Mouse (Mus musculus) midbrain, embryonic 14.5 days (tissue): Measurements from ENCODE around the gene Kirrel3. TPM values are rescaled to one million over a fixed set of nuclear protein-coding genes. Genes with fewer than 3 reads are reported as not detected.
A peak's percentile ranks its signal among the peaks of the same experiment; 100 is the strongest.

Experiments used
- ATAC-seq: fragments of 200-750 bp; cut with Nextera tagmentation; 2 replicates; pipeline ENCODE4 v1.8.0; 2017; ENCODE audit warnings: moderate number of reproducible peaks, moderate library complexity; ENCODE audit not compliant: low FRiP score, low TSS enrichment
- DNase-seq: peaks from one replicate; pipeline ENCODE4 v3.0.0-alpha.2; 2015
- H3K27ac ChIP-seq: fragments of 300-500 bp; sonication (generic); replicated peaks from 2 replicates; pipeline ENCODE4 v1.5.1; 2014; ENCODE audit warnings: mild to moderate bottlenecking, low read depth, low read length, moderate library complexity
- H3K27me3 ChIP-seq: fragments of 300-500 bp; sonication (generic); 2 replicates; pipeline ENCODE4 v1.6.1; 2014; ENCODE audit warnings: low read length, control low read depth, mixed read lengths; ENCODE audit not compliant: control insufficient read depth, insufficient read depth
- H3K36me3 ChIP-seq: fragments of 300-500 bp; sonication (generic); 2 replicates; pipeline ENCODE4 v1.6.1; 2014; ENCODE audit warnings: low read length, control low read depth; ENCODE audit not compliant: control insufficient read depth, insufficient read depth
- H3K4me1 ChIP-seq: fragments of 300-500 bp; sonication (generic); 2 replicates; pipeline ENCODE4 v1.6.1; 2014; ENCODE audit warnings: mild to moderate bottlenecking, antibody characterized with exemption, low read length, control low read depth; ENCODE audit not compliant: control insufficient read depth, insufficient read depth
- H3K4me2 ChIP-seq: fragments of 300-500 bp; sonication (generic); 2 replicates; pipeline ENCODE4 v1.6.1; 2014; ENCODE audit warnings: mild to moderate bottlenecking, low read length, moderate library complexity
- H3K4me3 ChIP-seq: fragments of 300-500 bp; sonication (generic); replicated peaks from 2 replicates; pipeline ENCODE4 v1.5.1; 2014; ENCODE audit warnings: low read depth, low read length
- H3K9ac ChIP-seq: fragments of 300-500 bp; sonication (generic); replicated peaks from 2 replicates; pipeline ENCODE4 v1.6.1; 2014; ENCODE audit warnings: mild to moderate bottlenecking, low read length, moderate library complexity
- H3K9me3 ChIP-seq: fragments of 300-500 bp; sonication (generic); 2 replicates; pipeline ENCODE4 v1.6.1; 2016; ENCODE audit warnings: low read length, control low read depth, mixed read lengths; ENCODE audit not compliant: control insufficient read depth
- WGBS: fragments of 180-500 bp; shearing (Covaris S2); extraction: QIAGEN DNeasy Blood & Tissue Kit; methylation state at CpG from one replicate; pipeline ENCODE4 v1.1.7; 2014; 5-methylcytosine and 5-hydroxymethylcytosine counted together
- polyA plus RNA-seq: library from polyadenylated mRNA; unstranded; fragments of >200 nt; fragmentation: Nextera tagmentation; extraction: Ambion mirVana; gene quantifications from 2 replicates; pipeline ENCODE4 v1.2.1, GENCODE M21; 2014

Kirrel3 gene
- polyA plus RNA-seq, 1 experiment from 2014 or later: 34.2 TPM

DNA sequence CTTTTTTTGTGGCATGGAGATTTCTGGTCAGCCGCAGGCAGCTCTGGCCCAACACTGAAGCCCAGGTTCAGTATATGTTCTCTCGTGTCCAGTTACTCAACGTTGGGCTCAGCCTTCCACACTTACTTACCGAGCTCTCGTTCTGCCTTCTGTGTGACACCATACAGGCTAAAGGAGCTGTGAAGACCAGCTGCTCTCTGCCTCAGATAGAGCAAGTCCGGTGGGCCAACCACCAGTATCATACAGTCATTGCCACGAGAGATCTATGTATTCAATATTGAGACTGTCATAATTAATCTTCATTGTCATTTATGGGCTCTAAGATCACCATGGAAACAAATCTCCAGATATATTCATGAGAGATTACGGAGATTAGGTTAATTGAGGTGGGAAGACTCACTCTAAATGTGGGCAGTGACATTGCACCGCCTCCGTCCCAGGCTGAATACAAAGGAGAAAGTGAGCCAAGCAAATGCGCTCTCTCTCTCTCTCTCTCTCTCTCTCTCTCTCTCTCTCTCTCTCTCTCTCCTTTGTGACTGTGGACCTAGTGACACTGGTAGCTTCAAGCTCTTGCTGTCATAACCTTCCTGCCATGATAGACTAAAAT is 339.8 kb downstream of the Kirrel3 start:
- DNase-seq (peak; percentile 63), ATAC-seq (peak; percentile 40; the same call in 1 of the 2 replicates)
- Histone ChIP-seq H3K36me3 (no peaks in the 10 kb centered on the region), H3K4me2 (no peak overlapping the region), H3K9me3 (no peaks in the 10 kb centered on the region), H3K4me3 (no peak overlapping the region), H3K4me1 (peaks cover 16% of the 10 kb centered on the region), H3K27ac (peak overlapping the region; percentile 52; the same call in 1 of the 2 replicates), H3K9ac (no peak overlapping the region), H3K27me3 (no peaks in the 10 kb centered on the region)
- WGBS: 19% methylated on average over 11 of the region's 11 CpGs

DNA sequence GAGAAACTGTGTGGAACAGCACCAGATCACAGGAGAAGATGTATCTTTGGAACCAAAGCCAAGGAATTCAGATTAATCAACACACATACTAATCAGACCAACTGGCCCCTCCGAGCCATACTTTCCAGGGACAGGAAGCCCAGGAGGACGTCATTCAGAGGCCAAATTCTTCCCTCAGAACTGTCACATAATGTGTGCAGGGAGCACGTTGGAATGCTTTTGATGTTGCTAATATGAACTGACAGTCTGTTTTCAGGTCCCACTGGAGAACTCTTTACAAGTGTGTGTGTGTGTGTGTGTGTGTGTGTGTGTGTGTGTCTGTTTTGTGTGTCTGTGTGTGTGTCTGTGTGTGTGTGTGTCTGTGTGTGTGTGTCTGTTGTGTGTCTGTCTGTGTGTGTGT is 345.0 kb downstream of the Kirrel3 start:
- H3K36me3 ChIP-seq: no peaks in the 10 kb centered on the region
- no peaks in the 10 kb centered on the region for H3K9me3 ChIP-seq
- H3K9ac ChIP-seq: no peak overlapping the region
- no peak overlapping the region for H3K4me3 ChIP-seq
- ATAC-seq (no peak), DNase-seq (no peak)
- 33% methylated on average over 3 of the region's 3 CpGs for WGBS
- H3K27ac ChIP-seq: no peak overlapping the region
- peaks cover 5% of the 10 kb centered on the region for H3K4me1 ChIP-seq
- no peak overlapping the region for H3K4me2 ChIP-seq
- no peaks in the 10 kb centered on the region for H3K27me3 ChIP-seq

DNA sequence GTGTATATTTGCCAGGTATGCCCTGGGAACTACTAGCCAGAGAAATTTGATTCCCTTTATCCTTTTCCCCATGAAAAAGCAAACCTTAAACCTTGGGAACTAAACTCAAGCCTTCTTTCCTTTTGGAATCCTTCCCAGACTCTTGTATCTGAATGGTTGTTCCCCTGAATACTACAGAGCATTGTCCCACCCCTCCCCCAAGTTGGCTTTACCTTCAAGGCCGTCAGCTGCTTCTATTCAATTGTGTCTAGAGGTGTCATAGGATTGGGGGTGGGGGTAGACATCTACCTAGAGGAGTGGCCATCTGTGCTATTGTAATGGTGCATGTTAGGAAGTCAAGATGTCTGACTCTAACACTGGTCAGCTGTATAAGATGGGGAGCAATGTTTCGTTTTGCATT is 351.1 kb downstream of the Kirrel3 start:
- DNase-seq (no peak), ATAC-seq (no peak)
- Histone ChIP-seq H3K9ac (no peak overlapping the region), H3K4me1 (peaks cover 9% of the 10 kb centered on the region; the same call in 1 of the 2 replicates), H3K9me3 (no peaks in the 10 kb centered on the region), H3K4me3 (no peak overlapping the region), H3K4me2 (no peak overlapping the region), H3K27ac (no peak overlapping the region), H3K36me3 (no peaks in the 10 kb centered on the region), H3K27me3 (no peaks in the 10 kb centered on the region)
- WGBS: 73% methylated on average over 2 of the region's 2 CpGs

DNA sequence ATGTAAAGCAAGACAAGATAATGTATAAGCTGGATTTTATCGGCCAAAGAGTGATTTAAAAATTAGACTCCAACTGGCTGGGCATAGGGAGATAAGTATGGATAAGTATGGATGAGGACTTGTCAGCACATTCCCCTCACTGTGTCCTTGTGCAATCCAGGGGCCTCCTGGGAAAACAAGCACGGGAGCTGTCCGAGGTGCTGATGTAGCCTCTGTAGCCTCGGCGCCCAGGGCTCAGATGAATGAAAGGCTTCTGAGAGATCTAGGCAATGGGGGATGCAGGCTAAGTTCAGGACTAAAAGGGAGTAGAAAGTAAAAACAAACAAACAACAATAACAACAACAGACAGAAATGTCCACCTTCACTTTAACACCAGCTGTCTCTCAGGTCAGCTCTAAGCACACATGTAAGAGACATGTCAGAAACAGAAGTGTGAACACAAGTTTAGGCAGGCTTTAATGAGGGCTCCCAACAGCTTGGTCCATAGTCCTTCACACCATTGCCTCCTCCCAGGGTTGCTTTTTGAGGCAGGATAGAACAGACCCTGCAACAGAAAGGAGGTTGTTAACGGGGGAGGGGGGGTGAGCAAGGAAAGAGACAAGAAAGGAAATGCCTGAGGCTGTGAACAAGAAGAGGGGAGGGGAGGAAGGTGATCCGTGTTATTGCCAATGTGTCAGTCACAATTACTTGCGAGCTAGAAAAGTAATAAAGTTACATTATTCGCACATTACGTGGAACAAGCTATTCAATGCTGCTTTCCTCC is 352.2 kb downstream of the Kirrel3 start:
- no peaks in the 10 kb centered on the region for H3K9me3 ChIP-seq
- DNase-seq (peak; percentile 70), ATAC-seq (no peak)
- peaks cover 9% of the 10 kb centered on the region; the same call in 1 of the 2 replicates for H3K4me1 ChIP-seq
- H3K4me3 ChIP-seq: no peak overlapping the region
- no peak overlapping the region for H3K27ac ChIP-seq
- WGBS: 35% methylated on average over 10 of the region's 10 CpGs
- no peak overlapping the region for H3K9ac ChIP-seq
- no peak overlapping the region for H3K4me2 ChIP-seq
- no peaks in the 10 kb centered on the region for H3K36me3 ChIP-seq
- H3K27me3 ChIP-seq: no peaks in the 10 kb centered on the region

DNA sequence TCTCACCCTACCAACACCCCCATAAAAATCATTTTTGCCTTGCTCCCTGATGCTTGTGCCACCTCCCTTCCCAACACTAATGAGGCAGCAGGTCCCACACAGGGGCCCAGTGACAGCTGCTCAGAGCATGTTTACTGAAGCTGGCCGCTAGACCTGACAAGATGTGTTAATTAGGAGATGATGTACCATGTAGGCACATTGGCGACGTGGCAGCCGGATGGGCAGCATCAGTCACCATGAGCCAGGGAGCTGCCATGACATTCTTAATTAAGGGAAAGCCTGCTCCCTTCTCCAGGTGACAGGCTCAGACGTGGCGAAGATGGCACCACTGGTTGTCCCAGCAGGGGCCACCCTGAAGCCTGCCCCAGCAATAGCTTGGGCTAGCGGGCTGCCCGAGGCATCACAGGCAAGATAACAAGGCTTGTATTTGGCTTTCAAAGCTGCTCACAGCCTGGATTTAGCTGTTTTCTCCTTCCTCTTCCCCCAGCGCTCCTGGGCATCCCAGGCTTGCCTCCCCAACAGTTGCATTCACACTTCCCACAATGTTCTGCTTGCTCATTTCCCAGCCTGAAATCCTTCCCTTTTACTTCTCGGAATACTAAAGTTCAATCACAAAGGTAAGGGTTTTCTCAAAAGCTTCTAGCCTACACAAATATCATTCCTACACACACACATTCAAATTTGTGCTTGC is 357.7 kb downstream of the Kirrel3 start:
- H3K4me2 ChIP-seq: no peak overlapping the region
- H3K27ac ChIP-seq: no peak overlapping the region
- 70% methylated on average over 10 of the region's 10 CpGs for WGBS
- H3K9ac ChIP-seq: no peak overlapping the region
- no peaks in the 10 kb centered on the region; the same call in 1 of the 2 replicates for H3K4me1 ChIP-seq
- no peaks in the 10 kb centered on the region for H3K36me3 ChIP-seq
- peak; percentile 12 for DNase-seq
- no peak for ATAC-seq
- no peaks in the 10 kb centered on the region for H3K27me3 ChIP-seq
- no peaks in the 10 kb centered on the region for H3K9me3 ChIP-seq
- H3K4me3 ChIP-seq: no peak overlapping the region

DNA sequence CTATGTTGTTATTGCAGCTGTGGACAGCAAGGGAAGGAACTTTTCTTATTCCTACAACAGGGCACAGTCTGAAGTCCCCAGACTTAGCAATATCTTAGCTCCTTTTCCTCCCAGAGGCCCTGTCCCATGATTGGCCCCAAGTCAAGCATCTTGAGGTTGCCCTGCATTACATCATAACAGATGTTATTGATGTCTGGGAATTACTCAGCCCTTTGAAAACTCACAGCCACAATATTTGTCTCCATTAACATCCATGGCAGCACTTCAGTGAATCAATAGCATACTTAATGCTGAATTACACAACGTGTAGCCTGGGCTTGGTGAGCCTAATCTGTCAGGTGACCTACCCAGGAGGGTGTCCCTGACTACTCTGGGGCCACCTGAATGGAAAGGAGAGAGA is 360.7 kb downstream of the Kirrel3 start:
- no peaks in the 10 kb centered on the region; the same call in 1 of the 2 replicates for H3K4me1 ChIP-seq
- no peaks in the 10 kb centered on the region for H3K27me3 ChIP-seq
- no peak for ATAC-seq
- no peaks in the 10 kb centered on the region for H3K36me3 ChIP-seq
- no peak overlapping the region for H3K4me3 ChIP-seq
- no peak overlapping the region for H3K4me2 ChIP-seq
- no peak overlapping the region for H3K27ac ChIP-seq
- H3K9ac ChIP-seq: no peak overlapping the region
- no peak for DNase-seq
- no peaks in the 10 kb centered on the region for H3K9me3 ChIP-seq
- WGBS: 36% methylated on average over 1 of the region's 1 CpGs

DNA sequence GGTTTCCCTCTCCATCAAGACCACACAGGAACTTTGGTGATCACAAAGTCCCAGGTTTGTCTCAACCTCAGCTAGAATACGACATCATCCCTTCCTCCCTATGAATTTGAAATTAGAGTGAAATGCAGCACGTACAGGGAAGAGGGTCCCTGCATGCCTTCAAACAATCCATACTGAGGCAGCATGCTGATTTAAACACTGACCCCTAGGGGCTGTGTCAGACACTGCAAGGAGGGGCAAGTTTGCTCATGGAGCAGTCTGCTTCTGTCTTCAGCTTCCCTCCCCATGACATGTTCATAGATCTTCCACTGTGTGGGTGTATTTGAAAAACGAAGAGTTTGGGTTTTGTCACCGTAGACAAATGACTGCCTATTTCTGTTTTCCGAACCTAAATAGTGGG is 362.0 kb downstream of the Kirrel3 start:
- H3K4me2 ChIP-seq: no peak overlapping the region
- 57% methylated on average over 5 of the region's 5 CpGs for WGBS
- DNase-seq (peak; percentile 45), ATAC-seq (no peak)
- no peaks in the 10 kb centered on the region for H3K27me3 ChIP-seq
- H3K27ac ChIP-seq: no peak overlapping the region
- no peaks in the 10 kb centered on the region for H3K9me3 ChIP-seq
- H3K4me1 ChIP-seq: no peaks in the 10 kb centered on the region
- no peaks in the 10 kb centered on the region for H3K36me3 ChIP-seq
- H3K4me3 ChIP-seq: no peak overlapping the region
- H3K9ac ChIP-seq: no peak overlapping the region

DNA sequence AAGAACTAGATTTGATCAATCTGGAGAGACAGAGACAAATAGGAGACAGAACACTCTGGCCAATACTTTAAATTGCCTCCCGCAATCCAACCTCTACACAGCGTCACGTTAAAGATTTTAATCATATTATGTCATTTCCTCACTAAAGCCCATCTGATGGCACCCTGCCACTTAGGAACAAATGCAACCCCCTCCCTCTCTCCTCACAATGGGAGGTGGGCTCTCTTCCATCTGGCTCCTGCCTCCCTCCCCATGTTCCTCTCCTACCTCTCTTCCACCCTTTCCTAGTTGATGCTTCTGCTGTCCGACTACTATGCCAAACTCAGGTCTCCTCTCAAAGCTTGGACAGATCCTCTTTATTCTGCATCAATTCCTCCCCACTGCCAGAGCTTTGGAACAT is 365.4 kb downstream of the Kirrel3 start:
- Histone ChIP-seq H3K9me3 (no peaks in the 10 kb centered on the region), H3K4me2 (no peak overlapping the region), H3K36me3 (no peaks in the 10 kb centered on the region), H3K27me3 (no peaks in the 10 kb centered on the region), H3K27ac (no peak overlapping the region), H3K4me1 (no peaks in the 10 kb centered on the region), H3K9ac (no peak overlapping the region), H3K4me3 (no peak overlapping the region)
- WGBS: 89% methylated on average over 4 of the region's 4 CpGs
- DNase-seq (no peak), ATAC-seq (no peak)
